Mouse (Mus musculus): Measurements from ENCODE around the gene Zfp704. TPM values are rescaled to one million over a fixed set of nuclear protein-coding genes. Genes with fewer than 3 reads are reported as not detected.

The Zfp704 gene
- total and polyA plus RNA-seq, 3 experiments, result not detected

- no peaks in the 10 kb centered on the region for H3K79me2 ChIP-seq (replicated peaks; ENCODE audit: control insufficient read depth, extremely low read depth, insufficient read depth, poor library complexity, severe bottlenecking)
- H3K9me3 ChIP-seq (replicated peaks; ENCODE audit: low read length), result no peaks in the 10 kb centered on the region
- H3K9ac ChIP-seq (ENCODE audit: insufficient read depth, low read depth), result no peak overlapping the region
- dilution Hi-C loops (cut with MboI; ENCODE audit: extremely low pct_ligation_motif_present, extremely low pct_unique_long_range_greater_than_20kb, low sequenced_read_pairs) (no loop called here), in situ Hi-C loops (cut with MboI; ENCODE audit: low pct_ligation_motif_present, low pct_unique_long_range_greater_than_20kb, low sequenced_read_pairs) (loop anchor here (25.0 kb wide), 2 partner anchors 445 to 530 kb away; no protein-coding TSS in a partner anchor)
- DNase-seq (ENCODE audit: extremely low read depth), result peak; percentile 30
- H3K4me2 ChIP-seq (ENCODE audit: insufficient read depth, low read depth, poor library complexity, severe bottlenecking), result no peak overlapping the region
- H3K36me3 ChIP-seq (replicated peaks in 1 of 2; ENCODE audit: control insufficient read depth in 1 of 2, insufficient read depth in 1 of 2, low read length in 1 of 2), result no peaks in the 10 kb centered on the region
- H3K27me3 ChIP-seq (replicated peaks), result no peaks in the 10 kb centered on the region
- no peak for TF ChIP-seq SMC3 (IDR thresholded peaks at IDR 0.05; ENCODE audit: low read depth, low read length)
- TF ChIP-seq TCF12 (IDR thresholded peaks at IDR 0.05; ENCODE audit: low read depth, low read length), result no peak
- no peak for TF ChIP-seq HCFC1 (IDR thresholded peaks at IDR 0.05; ENCODE audit: low read depth, low read length)
- TF ChIP-seq KAT2A (IDR thresholded peaks at IDR 0.05; ENCODE audit: insufficient replicate concordance, low read length), result no peak
- TF ChIP-seq MEF2A (IDR thresholded peaks at IDR 0.05; ENCODE audit: borderline replicate concordance, low read depth, low read length), result no peak
- TF ChIP-seq UBTF (IDR thresholded peaks at IDR 0.05; ENCODE audit: low read depth, low read length), result no peak
- H3K27ac ChIP-seq (ENCODE audit: insufficient read depth, low read depth), result no peak overlapping the region
- peaks cover 0 to 11% of the 10 kb centered on the region in 2 experiments; a peak in 2 of 4 replicates for H3K4me1 ChIP-seq (ENCODE audit: control insufficient read depth in 1 of 2, insufficient read depth in 2 of 2)
- H3K4me3 ChIP-seq (replicated peaks in 1 of 3; ENCODE audit: low read depth in 2 of 3, low read length in 2 of 3, poor library complexity in 1 of 3), result no peak overlapping the region
These were observed 118.1 kb downstream of the Zfp704 start for GRCm38 (mm10) chr3:9491766-9492283.

GRCm38 (mm10) chr3:9487644-9488043, 122.2 kb downstream of the Zfp704 start:
- TF ChIP-seq ZMIZ1 (IDR thresholded peaks at IDR 0.05; ENCODE audit: low read depth, low read length), result no peak
- TF ChIP-seq BHLHE40 (IDR thresholded peaks at IDR 0.05; ENCODE audit: low read depth, low read length), result no peak
- TF ChIP-seq HCFC1 (IDR thresholded peaks at IDR 0.05; ENCODE audit: low read depth, low read length), result no peak
- TF ChIP-seq ETS1 (conservative IDR thresholded peaks at IDR 0.05; ENCODE audit: low read depth, low read length), result no peak
- TF ChIP-seq POLR2A (IDR thresholded peaks at IDR 0.05; ENCODE audit: low read depth, low read length), result no peak
- no peak for TF ChIP-seq MAX (IDR thresholded peaks at IDR 0.05; ENCODE audit: low read length)
- TF ChIP-seq ZNF384 (IDR thresholded peaks at IDR 0.05; ENCODE audit: low read depth, low read length), result no peak
- no peak for TF ChIP-seq IRF4 (IDR thresholded peaks at IDR 0.05; ENCODE audit: low read depth, low read length)
- no peak for TF ChIP-seq RAD21 (IDR thresholded peaks at IDR 0.05; ENCODE audit: low read depth, low read length)
- no peak for TF ChIP-seq NELFE (IDR thresholded peaks at IDR 0.05; ENCODE audit: low read depth, low read length)
- TF ChIP-seq JUN (IDR thresholded peaks at IDR 0.05; ENCODE audit: insufficient read depth, low read depth, low read length), result no peak
- TF ChIP-seq MAZ (IDR thresholded peaks at IDR 0.05; ENCODE audit: low read depth, low read length), result no peak
- TF ChIP-seq CTCF (conservative IDR thresholded peaks at IDR 0.05 in 1 of 2, IDR thresholded peaks at IDR 0.05 in 1 of 2; ENCODE audit: low read depth in 2 of 2, low read length in 2 of 2), result no peak
- no peak for TF ChIP-seq JUND (conservative IDR thresholded peaks at IDR 0.05; ENCODE audit: low read depth, low read length)
- no peak for TF ChIP-seq ZC3H11A (IDR thresholded peaks at IDR 0.05; ENCODE audit: low read depth, low read length)
- no peak for TF ChIP-seq ELF1 (IDR thresholded peaks at IDR 0.05; ENCODE audit: low read depth, low read length)
- dilution Hi-C loops (cut with MboI; ENCODE audit: extremely low pct_ligation_motif_present, extremely low pct_unique_long_range_greater_than_20kb, low sequenced_read_pairs), result no loop called here
- H3K4me1 ChIP-seq (ENCODE audit: control insufficient read depth in 1 of 2, insufficient read depth in 2 of 2), result peaks cover 0 to 11% of the 10 kb centered on the region in 2 experiments; a peak in 2 of 4 replicates
- in situ Hi-C loops (cut with MboI; ENCODE audit: low pct_ligation_motif_present, low pct_unique_long_range_greater_than_20kb, low sequenced_read_pairs), result loop anchor here (25.0 kb wide), 2 partner anchors 450 to 525 kb away; no protein-coding TSS in a partner anchor
- no peak overlapping the region for H3K4me2 ChIP-seq (ENCODE audit: insufficient read depth, low read depth, poor library complexity, severe bottlenecking)
- H3K9me3 ChIP-seq (replicated peaks; ENCODE audit: low read length), result no peaks in the 10 kb centered on the region
- no peak for DNase-seq (ENCODE audit: extremely low read depth)
- no peak overlapping the region for H3K9ac ChIP-seq (ENCODE audit: insufficient read depth, low read depth)
- no peak overlapping the region for H3K27ac ChIP-seq (ENCODE audit: insufficient read depth, low read depth)
- H3K79me2 ChIP-seq (replicated peaks; ENCODE audit: control insufficient read depth, extremely low read depth, insufficient read depth, poor library complexity, severe bottlenecking), result no peaks in the 10 kb centered on the region
- H3K36me3 ChIP-seq (replicated peaks in 1 of 2; ENCODE audit: control insufficient read depth in 1 of 2, insufficient read depth in 1 of 2, low read length in 1 of 2), result no peaks in the 10 kb centered on the region
- no peaks in the 10 kb centered on the region for H3K27me3 ChIP-seq (replicated peaks)
- H3K4me3 ChIP-seq (replicated peaks in 1 of 3; ENCODE audit: low read depth in 2 of 3, low read length in 2 of 3, poor library complexity in 1 of 3), result no peak overlapping the region

All from CH12.LX (cell line).